Mouse (Mus musculus) midbrain, embryonic 10.5 days (tissue): ENCODE measurements around the gene Isca1. TPM values are rescaled to one million over a fixed set of nuclear protein-coding genes. Genes with fewer than 3 reads are reported as not detected.
"Not testable (repeated sequence)": the region's sequence is repeated elsewhere in the genome, so short reads cannot be mapped to it uniquely, and the experiment has no call there.

Experiments used
- DNase-seq: peaks from one replicate; pipeline ENCODE4 v3.0.0-alpha.2; 2017; ENCODE audit warnings: low spot score
- H3K27ac ChIP-seq: fragments of 300-500 bp; sonication (generic); replicated peaks from 2 replicates; pipeline ENCODE4 v1.5.1; 2016; ENCODE audit warnings: mild to moderate bottlenecking
- H3K27me3 ChIP-seq: fragments of 300-500 bp; sonication (generic); 2 replicates; pipeline ENCODE4 v1.6.1; 2016; ENCODE audit warnings: low read depth, mild to moderate bottlenecking; ENCODE audit not compliant: poor library complexity, severe bottlenecking
- H3K36me3 ChIP-seq: fragments of 300-500 bp; sonication (generic); 2 replicates; pipeline ENCODE4 v1.6.1; 2016; ENCODE audit warnings: mild to moderate bottlenecking, moderate library complexity
- H3K4me1 ChIP-seq: fragments of 300-500 bp; sonication (generic); 2 replicates; pipeline ENCODE4 v1.6.1; 2016
- H3K4me3 ChIP-seq: fragments of 300-500 bp; sonication (generic); 2 replicates; pipeline ENCODE4 v1.5.1; 2016; ENCODE audit warnings: mild to moderate bottlenecking, moderate library complexity
- H3K9me3 ChIP-seq: fragments of 300-500 bp; sonication (generic); replicated peaks from 2 replicates; pipeline ENCODE4 v1.6.1; 2016; ENCODE audit warnings: mild to moderate bottlenecking
- WGBS: fragments of 180-500 bp; shearing (Covaris S2); methylation state at CpG from one replicate; pipeline ENCODE4 v1.1.7; 2016; 5-methylcytosine and 5-hydroxymethylcytosine counted together
- polyA plus RNA-seq: library from polyadenylated mRNA; unstranded; fragments of >200 nt; fragmentation: Nextera tagmentation; extraction: Ambion mirVana; gene quantifications from 2 replicates; pipeline ENCODE4 v1.2.1, GENCODE M21; 2016

Isca1 gene
- polyA plus RNA-seq = 103 and 110 TPM in 2 replicates

- WGBS = under 1% methylated on average over 91 of the region's 91 CpGs
- peaks cover 47% of the 10 kb centered on the region for H3K4me1 ChIP-seq
Measured at GRCm38 (mm10) chr13:59769296-59770163, at the start of gene Isca1. TSS of gene Isca1 (minus strand) at chr13:59769810.

GRCm38 (mm10) chr13:59817352-59817751 lies 47.7 kb upstream of the Isca1 start:
- H3K27ac ChIP-seq = no peak overlapping the region
- H3K27me3 ChIP-seq = no peaks in the 10 kb centered on the region
- no peak overlapping the region for H3K4me3 ChIP-seq
- H3K4me1 ChIP-seq = peaks cover 33% of the 10 kb centered on the region
- peaks cover 73% of the 10 kb centered on the region for H3K36me3 ChIP-seq
- H3K9me3 ChIP-seq = no peaks in the 10 kb centered on the region
- DNase-seq = no peak
- 95% methylated on average over 4 of the region's 4 CpGs for WGBS

More at GRCm38 (mm10) chr13:59769296-59770163, at the start of gene Isca1:
- DNase-seq = peak; percentile 99
- Histone ChIP-seq H3K27ac (peak within 1 kb of the TSS; percentile 95), H3K9me3 (no peaks in the 10 kb centered on the region), H3K4me3 (peak within 1 kb of the TSS; percentile 84), H3K27me3 (no peaks in the 10 kb centered on the region), H3K36me3 (peaks cover 39% of the 10 kb centered on the region)

DNA sequence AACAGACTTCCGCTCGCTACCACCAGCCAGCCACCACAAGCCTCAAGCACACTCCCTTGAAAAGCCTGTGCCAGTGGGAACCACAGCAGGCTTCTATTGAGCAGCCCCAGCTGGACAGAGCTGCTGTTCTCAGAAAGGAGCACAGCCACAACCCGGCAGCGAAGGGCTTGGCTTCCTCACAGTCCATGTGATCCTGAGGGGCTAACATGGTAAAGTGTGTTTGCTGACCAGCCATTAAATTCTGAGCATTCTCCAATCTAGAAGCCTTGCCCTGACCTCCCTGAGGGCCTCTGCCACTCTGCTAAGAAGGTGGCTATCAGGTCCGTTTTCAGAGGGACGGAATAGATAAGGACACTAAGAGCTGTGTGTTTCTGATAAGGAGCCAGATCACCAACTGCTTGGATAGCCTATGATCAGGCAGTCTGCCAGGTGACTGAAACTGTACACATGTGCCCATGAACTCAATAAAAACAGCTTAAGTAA lies 44.5 kb upstream of the Isca1 start:
- Histone ChIP-seq H3K4me3 (no peak overlapping the region), H3K4me1 (peaks cover 3% of the 10 kb centered on the region; the same call in 1 of the 2 replicates), H3K27me3 (no peaks in the 10 kb centered on the region), H3K36me3 (peaks cover 91% of the 10 kb centered on the region), H3K27ac (no peak overlapping the region), H3K9me3 (no peaks in the 10 kb centered on the region)
- WGBS = 81% methylated on average over 6 of the region's 6 CpGs
- DNase-seq = no peak

DNA sequence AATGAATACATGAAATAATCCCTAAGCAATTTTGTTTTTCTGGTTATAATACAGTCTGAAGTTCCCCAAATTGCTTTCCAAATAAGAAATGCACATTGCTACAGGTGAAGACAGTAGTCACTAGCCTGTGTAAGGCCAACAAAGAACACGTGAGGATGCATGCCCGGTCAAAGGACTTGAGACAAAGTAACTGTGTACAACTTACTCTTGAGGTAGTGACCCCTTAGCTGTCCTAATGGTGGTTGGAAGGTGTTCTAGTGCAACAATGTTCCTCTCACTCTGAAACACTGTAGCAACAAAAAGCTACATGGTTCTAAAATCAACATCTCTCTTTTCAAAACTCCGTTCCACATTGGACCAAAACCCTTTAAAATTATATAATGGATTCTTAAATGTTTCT lies 42.0 kb upstream of the Isca1 start:
- Histone ChIP-seq H3K4me3 (no peak overlapping the region), H3K36me3 (peaks cover 97% of the 10 kb centered on the region), H3K9me3 (no peaks in the 10 kb centered on the region), H3K27me3 (no peaks in the 10 kb centered on the region), H3K27ac (no peak overlapping the region), H3K4me1 (no peaks in the 10 kb centered on the region)
- 92% methylated on average over 3 of the region's 3 CpGs for WGBS
- DNase-seq = no peak

DNA sequence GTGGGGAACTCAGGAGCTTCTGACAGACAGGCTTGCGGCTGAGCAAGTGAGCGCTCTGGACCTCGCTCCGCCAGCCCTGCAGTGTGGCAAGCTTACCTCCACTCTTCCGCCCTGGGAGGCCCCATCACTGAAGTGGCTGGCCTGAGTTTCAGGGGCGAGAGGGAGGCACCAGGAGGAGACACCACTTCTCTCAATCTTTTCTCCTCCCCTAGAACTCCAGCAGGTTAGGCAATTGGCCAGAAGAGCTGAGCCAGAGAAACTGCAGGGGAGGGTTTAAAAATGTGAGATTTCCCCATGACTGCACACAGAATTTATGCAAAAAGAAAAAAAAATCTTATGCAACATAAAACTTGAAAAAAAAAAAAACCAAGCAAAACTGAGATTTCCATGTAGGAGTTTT lies 31.4 kb upstream of the Isca1 start:
- no peak overlapping the region for H3K27ac ChIP-seq
- no peak overlapping the region for H3K4me3 ChIP-seq
- 88% methylated on average over 6 of the region's 6 CpGs for WGBS
- no peaks in the 10 kb centered on the region for H3K4me1 ChIP-seq
- DNase-seq = no peak
- H3K9me3 ChIP-seq = no peaks in the 10 kb centered on the region
- no peaks in the 10 kb centered on the region for H3K27me3 ChIP-seq
- peaks cover 100% of the 10 kb centered on the region for H3K36me3 ChIP-seq

GRCm38 (mm10) chr13:59800077-59800476 lies 30.5 kb upstream of the Isca1 start:
- Histone ChIP-seq H3K36me3 (peaks cover 100% of the 10 kb centered on the region), H3K27ac (no peak overlapping the region), H3K4me3 (no peak overlapping the region), H3K4me1 (no peaks in the 10 kb centered on the region), H3K9me3 (no peaks in the 10 kb centered on the region), H3K27me3 (no peaks in the 10 kb centered on the region)
- DNase-seq = no peak
- WGBS = 87% methylated on average over 2 of the region's 2 CpGs

- Histone ChIP-seq H3K27me3 (no peaks in the 10 kb centered on the region), H3K4me3 (no peak overlapping the region), H3K36me3 (peaks cover 100% of the 10 kb centered on the region), H3K4me1 (no peaks in the 10 kb centered on the region), H3K9me3 (no peaks in the 10 kb centered on the region), H3K27ac (no peak overlapping the region)
- DNase-seq = no peak
- 97% methylated on average over 1 of the region's 1 CpGs for WGBS
Measured at GRCm38 (mm10) chr13:59798306-59798705, 28.7 kb upstream of the Isca1 start.

- H3K27me3 ChIP-seq = no peaks in the 10 kb centered on the region
- no peaks in the 10 kb centered on the region for H3K9me3 ChIP-seq
- 97% methylated on average over 9 of the region's 9 CpGs for WGBS
- H3K4me1 ChIP-seq = no peaks in the 10 kb centered on the region
- no peak for DNase-seq
- no peak overlapping the region for H3K27ac ChIP-seq
- H3K4me3 ChIP-seq = no peak overlapping the region
- peaks cover 100% of the 10 kb centered on the region for H3K36me3 ChIP-seq
Measured at GRCm38 (mm10) chr13:59796466-59796848, 26.8 kb upstream of the Isca1 start.

DNA sequence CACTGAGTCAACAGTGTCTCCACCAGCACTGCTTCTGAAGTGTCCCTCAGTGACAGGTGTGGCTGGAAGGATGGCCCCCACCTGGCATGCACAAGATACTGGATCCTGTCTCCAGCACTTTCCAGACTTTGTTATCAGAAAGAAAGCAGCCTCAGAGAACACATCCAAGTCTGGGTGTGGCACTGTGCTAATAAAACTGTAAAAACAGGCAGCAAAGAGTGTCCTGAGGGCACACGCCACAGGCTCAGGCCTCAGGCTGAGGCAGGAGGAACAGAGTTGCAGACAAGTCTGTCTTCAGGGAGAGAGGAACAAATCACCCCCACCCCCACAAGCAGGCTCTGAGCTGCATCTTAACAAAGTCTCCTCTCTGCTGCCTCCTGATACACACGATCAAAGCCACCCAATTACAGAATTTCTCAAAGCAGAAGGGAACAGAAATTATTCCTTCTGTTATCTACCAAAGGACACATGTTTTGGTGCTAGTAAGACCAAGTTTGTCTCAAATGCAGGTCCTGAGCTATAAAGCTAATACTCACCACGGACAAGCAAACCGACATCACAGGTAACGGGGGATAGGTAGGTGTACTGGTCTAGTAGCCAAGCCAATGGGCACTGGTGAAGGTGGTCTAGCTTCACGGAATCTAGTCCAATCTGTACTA lies 26.3 kb upstream of the Isca1 start:
- no peak overlapping the region for H3K27ac ChIP-seq
- H3K27me3 ChIP-seq = no peaks in the 10 kb centered on the region
- peaks cover 100% of the 10 kb centered on the region for H3K36me3 ChIP-seq
- H3K9me3 ChIP-seq = no peaks in the 10 kb centered on the region
- no peak for DNase-seq
- H3K4me3 ChIP-seq = no peak overlapping the region
- WGBS = 93% methylated on average over 6 of the region's 6 CpGs
- H3K4me1 ChIP-seq = no peaks in the 10 kb centered on the region

DNA sequence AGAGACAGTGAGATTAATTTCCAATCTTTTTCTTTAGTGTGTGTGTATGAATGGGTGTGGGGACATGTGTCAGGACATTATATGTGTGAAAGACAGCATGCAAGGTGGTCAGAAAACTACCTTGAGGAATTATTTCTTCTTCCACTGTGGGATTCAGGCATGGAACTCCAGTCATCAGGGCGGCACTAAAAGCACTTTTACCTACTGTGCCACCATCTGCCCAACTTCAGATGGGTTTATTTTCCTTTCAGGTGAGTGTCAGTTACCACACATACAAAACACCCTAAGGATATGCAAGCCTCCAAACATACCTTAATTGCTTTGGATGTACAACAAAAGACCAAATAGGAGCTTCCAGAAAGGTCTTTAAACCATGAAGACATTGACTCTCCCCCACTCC lies 25.2 kb upstream of the Isca1 start:
- H3K27ac ChIP-seq = no peak overlapping the region
- no peaks in the 10 kb centered on the region for H3K27me3 ChIP-seq
- WGBS = 86% methylated on average over 1 of the region's 1 CpGs
- H3K36me3 ChIP-seq = peaks cover 100% of the 10 kb centered on the region
- no peaks in the 10 kb centered on the region for H3K9me3 ChIP-seq
- no peak for DNase-seq
- no peak overlapping the region for H3K4me3 ChIP-seq
- no peaks in the 10 kb centered on the region for H3K4me1 ChIP-seq

DNA sequence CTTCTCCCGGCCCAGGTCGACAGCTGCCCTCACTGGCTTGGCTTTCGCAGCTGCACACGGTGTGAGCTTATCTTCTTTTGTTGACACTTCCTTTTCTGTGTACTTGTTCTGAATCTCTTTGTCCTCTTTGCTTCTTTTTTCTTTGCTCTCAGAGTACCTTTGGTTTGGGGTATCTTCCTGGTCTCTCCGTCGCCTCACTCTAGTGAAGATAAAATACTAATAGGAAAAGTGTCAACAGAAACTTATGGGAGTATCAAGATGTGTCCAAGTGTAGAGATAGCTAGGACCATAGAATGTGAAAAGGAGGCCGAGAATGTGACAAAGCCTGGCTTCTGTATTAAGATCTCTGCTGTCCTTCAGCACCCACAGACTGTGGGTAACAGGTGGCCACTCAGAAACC lies 12.5 kb upstream of the Isca1 start, which contains the start of gene Gm49354:
Gm49354 (minus strand) TSS at position 101 of the 400 bp plus-strand sequence.
- H3K27ac ChIP-seq = no peak within 1 kb of the TSS
- no peaks in the 10 kb centered on the region for H3K9me3 ChIP-seq
- DNase-seq = no peak
- no peak within 1 kb of the TSS for H3K4me3 ChIP-seq
- 90% methylated on average over 7 of the region's 7 CpGs for WGBS
- no peaks in the 10 kb centered on the region for H3K4me1 ChIP-seq
- H3K27me3 ChIP-seq = no peaks in the 10 kb centered on the region
- H3K36me3 ChIP-seq = peaks cover 99% of the 10 kb centered on the region

GRCm38 (mm10) chr13:59779744-59780264 lies 10.2 kb upstream of the Isca1 start:
- not testable (repeated sequence) for H3K27me3 ChIP-seq, H3K9me3 ChIP-seq, H3K4me1 ChIP-seq, H3K27ac ChIP-seq, H3K4me3 ChIP-seq, DNase-seq
- H3K36me3 ChIP-seq = peaks cover 99% of the 10 kb centered on the region
- 97% methylated on average over 1 of the region's 1 CpGs for WGBS

DNA sequence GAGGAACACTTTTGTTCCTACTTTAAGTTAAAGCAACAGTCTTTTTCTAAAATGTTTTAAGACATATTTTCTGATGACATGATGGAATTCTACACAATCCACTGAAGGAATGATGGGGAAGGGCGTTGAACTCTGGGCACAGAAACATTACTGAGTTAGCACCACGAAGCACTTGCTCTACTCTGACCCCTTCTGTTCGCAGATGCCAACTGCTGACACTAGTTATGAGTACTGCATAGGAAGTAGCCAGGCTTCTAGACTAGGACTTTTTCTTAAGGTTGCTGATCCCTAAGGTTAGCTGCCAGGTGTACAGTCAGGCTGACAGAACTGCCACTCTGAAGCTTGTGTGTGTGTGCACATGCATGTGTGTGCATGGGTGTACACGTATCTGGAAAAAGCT lies 9.6 kb upstream of the Isca1 start:
- H3K9me3 ChIP-seq = no peaks in the 10 kb centered on the region
- H3K36me3 ChIP-seq = peaks cover 97% of the 10 kb centered on the region
- no peaks in the 10 kb centered on the region for H3K4me1 ChIP-seq
- no peaks in the 10 kb centered on the region for H3K27me3 ChIP-seq
- WGBS = 89% methylated on average over 4 of the region's 4 CpGs
- H3K27ac ChIP-seq = no peak overlapping the region
- H3K4me3 ChIP-seq = no peak overlapping the region
- no peak for DNase-seq
